Mouse (Mus musculus): ENCODE measurements around the gene Arv1.
A peak's percentile ranks its signal among the peaks of the same experiment; 100 is the strongest.

Gene Arv1

GRCm38 (mm10) chr8:124721862-124722515 is at the start of gene Arv1, which contains the start of gene Ttc13:
Gene Arv1, plus strand, starts transcription at chr8:124722139.
Gene Ttc13, minus strand, starts transcription at chr8:124721983.
- DNase-seq (ENCODE audit: low spot score in 2 of 2) = peak; percentile 89 to 93

GRCm38 (mm10) chr8:124672345-124672744 is 49.6 kb upstream of the Arv1 start:
- DNase-seq (ENCODE audit: low spot score in 2 of 2) = no peak

- no peak for DNase-seq (ENCODE audit: low spot score in 2 of 2)
Observed at GRCm38 (mm10) chr8:124676661-124677060, 45.3 kb upstream of the Arv1 start.

GRCm38 (mm10) chr8:124677078-124677477 is 44.9 kb upstream of the Arv1 start:
- no peak for DNase-seq (ENCODE audit: low spot score in 2 of 2)

- DNase-seq (ENCODE audit: low spot score in 2 of 2) = peak in 1 of 2 experiments; percentile 42
Observed at GRCm38 (mm10) chr8:124677486-124677885, 44.5 kb upstream of the Arv1 start.

GRCm38 (mm10) chr8:124678246-124678645 is 43.7 kb upstream of the Arv1 start:
- DNase-seq (ENCODE audit: low spot score in 2 of 2) = no peak

- no peak for DNase-seq (ENCODE audit: low spot score in 2 of 2)
Observed at GRCm38 (mm10) chr8:124681077-124681791, 40.7 kb upstream of the Arv1 start.

GRCm38 (mm10) chr8:124681792-124682157 is 40.2 kb upstream of the Arv1 start:
- DNase-seq (ENCODE audit: low spot score in 2 of 2) = no peak

- DNase-seq (ENCODE audit: low spot score in 2 of 2) = no peak
Observed at GRCm38 (mm10) chr8:124682218-124682617, 39.7 kb upstream of the Arv1 start.

- no peak for DNase-seq (ENCODE audit: low spot score in 2 of 2)
Observed at GRCm38 (mm10) chr8:124688899-124689298, 33.0 kb upstream of the Arv1 start.

- DNase-seq (ENCODE audit: low spot score in 2 of 2) = no peak
Observed at GRCm38 (mm10) chr8:124691706-124692105, 30.2 kb upstream of the Arv1 start.

GRCm38 (mm10) chr8:124695424-124696100 is 26.4 kb upstream of the Arv1 start:
- no peak for DNase-seq (ENCODE audit: low spot score in 2 of 2)

GRCm38 (mm10) chr8:124700271-124700670 is 21.7 kb upstream of the Arv1 start:
- no peak for DNase-seq (ENCODE audit: low spot score in 2 of 2)

- DNase-seq (ENCODE audit: low spot score in 2 of 2) = peak in 1 of 2 experiments; percentile 19
Observed at GRCm38 (mm10) chr8:124701023-124701422, 20.9 kb upstream of the Arv1 start.

- no peak for DNase-seq (ENCODE audit: low spot score in 2 of 2)
Observed at GRCm38 (mm10) chr8:124702183-124702582, 19.8 kb upstream of the Arv1 start.

GRCm38 (mm10) chr8:124703526-124703925 is 18.4 kb upstream of the Arv1 start:
- no peak for DNase-seq (ENCODE audit: low spot score in 2 of 2)

GRCm38 (mm10) chr8:124704376-124704775 is 17.6 kb upstream of the Arv1 start:
- no peak for DNase-seq (ENCODE audit: low spot score in 2 of 2)

- DNase-seq (ENCODE audit: low spot score in 2 of 2) = no peak
Observed at GRCm38 (mm10) chr8:124705823-124706222, 16.1 kb upstream of the Arv1 start.

- no peak for DNase-seq (ENCODE audit: low spot score in 2 of 2)
Observed at GRCm38 (mm10) chr8:124713207-124713606, 8.7 kb upstream of the Arv1 start.

GRCm38 (mm10) chr8:124715736-124716135 is 6.2 kb upstream of the Arv1 start:
- no peak for DNase-seq (ENCODE audit: low spot score in 2 of 2)

GRCm38 (mm10) chr8:124720133-124720532 is 1.8 kb upstream of the Arv1 start:
- no peak for DNase-seq (ENCODE audit: low spot score in 2 of 2)

- no peak for DNase-seq (ENCODE audit: low spot score in 2 of 2)
Observed at GRCm38 (mm10) chr8:124720938-124721861, 739 bp upstream of the Arv1 start.

Data from spleen, postnatal 14 days (tissue).